In the genomic region with DNA sequence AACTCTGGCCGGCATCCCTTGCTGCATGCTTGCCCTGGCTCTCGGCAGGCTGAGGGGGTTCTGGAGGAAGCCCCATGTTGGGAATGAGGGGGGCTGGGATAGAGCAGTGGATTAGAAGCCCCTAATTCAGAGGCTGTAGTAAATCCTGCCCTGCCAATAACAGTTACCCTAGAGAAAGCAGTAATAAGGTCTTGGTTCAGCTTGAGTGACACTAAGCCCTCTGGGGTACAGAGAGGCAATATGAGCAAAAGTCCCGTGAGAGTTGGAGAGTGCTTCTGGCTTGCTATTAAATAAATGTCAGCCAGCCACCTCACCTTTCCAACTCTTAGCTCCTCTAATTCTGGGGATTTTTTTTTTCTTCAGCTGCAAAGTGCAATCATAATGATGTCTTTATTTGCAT, we compare ENCODE assay signal across 19 mouse cellular contexts. TPM values are rescaled to one million over a fixed set of nuclear protein-coding genes. Genes with fewer than 3 reads are reported as not detected.
DNase-seq lines count a peak whose midpoint lies in the region; ATAC-seq and TF ChIP-seq lines count a peak whose summit lies in the region.
"Had no signal": no experiment of that assay in that cellular context is flagged by ENCODE, and none has a peak within 500 bp of the region (broad histone marks: within the 10 kb centered on the region; RNA-seq: fewer than 3 reads in every experiment).

No protein-coding gene starts in this region.

- H3K4me2 ChIP-seq in forebrain, embryonic 13.5 days, result no peak overlapping the region
- H3K4me2 ChIP-seq in hindbrain, embryonic 15.5 days, result no peak overlapping the region
- no peak overlapping the region for H3K4me2 ChIP-seq in midbrain, postnatal 0 days (ENCODE audit: low read depth, low read length, poor library complexity, severe bottlenecking)
- H3K4me2 ChIP-seq: limb, embryonic 13.5 days had no signal

- H3K36me3 ChIP-seq in kidney, adult 2 months (ENCODE audit: control insufficient read depth, insufficient read depth, low read length), result no peaks in the 10 kb centered on the region
- no peaks in the 10 kb centered on the region for H3K36me3 ChIP-seq in forebrain, embryonic 13.5 days (ENCODE audit: poor library complexity, severe bottlenecking)
- H3K36me3 ChIP-seq in hindbrain, embryonic 15.5 days, result no peaks in the 10 kb centered on the region
- H3K36me3 ChIP-seq in midbrain, postnatal 0 days (ENCODE audit: insufficient read depth, low read length), result no peaks in the 10 kb centered on the region
- H3K36me3 ChIP-seq: limb, embryonic 13.5 days had no signal

- no peaks in the 10 kb centered on the region for H3K27me3 ChIP-seq in kidney, adult 2 months (replicated peaks; ENCODE audit: control insufficient read depth, insufficient read depth, low read length)
- H3K27me3 ChIP-seq in forebrain, embryonic 13.5 days, result no peaks in the 10 kb centered on the region
- H3K27me3 ChIP-seq in hindbrain, embryonic 15.5 days, result no peaks in the 10 kb centered on the region
- H3K27me3 ChIP-seq in midbrain, postnatal 0 days (ENCODE audit: insufficient read depth, low read length), result no peaks in the 10 kb centered on the region

- peak overlapping the region; percentile 41; the same call in 1 of the 2 replicates for H3K9ac ChIP-seq in forebrain, embryonic 13.5 days
- H3K9ac ChIP-seq in hindbrain, embryonic 15.5 days, result no peak overlapping the region
- H3K9ac ChIP-seq in midbrain, postnatal 0 days (replicated peaks; ENCODE audit: low read length, poor library complexity, severe bottlenecking), result 0 out of 2 replicates have a peak overlapping the region, but pooled peaks have one; percentile 13
- H3K9ac ChIP-seq: limb, embryonic 13.5 days had no signal

- TF ChIP-seq CTCF in kidney, adult 2 months (conservative IDR thresholded peaks at IDR 0.05; ENCODE audit: insufficient read depth, insufficient read length, low read depth, low read length), result no peak
- TF ChIP-seq CTCF in midbrain, postnatal 0 days (IDR thresholded peaks at IDR 0.05), result no peak

- no peak for TF ChIP-seq POLR2A in kidney, adult 2 months (IDR thresholded peaks at IDR 0.05; ENCODE audit: low read depth, low read length)

- H3K4me1 ChIP-seq in kidney, adult 2 months (ENCODE audit: control insufficient read depth, insufficient read depth, low read length), result peaks cover under 1% of the 10 kb centered on the region; the same call in 1 of the 2 replicates
- H3K4me1 ChIP-seq in forebrain, embryonic 13.5 days, result peaks cover 56% of the 10 kb centered on the region
- H3K4me1 ChIP-seq in hindbrain, embryonic 15.5 days (replicated peaks), result peaks cover 22% of the 10 kb centered on the region
- H3K4me1 ChIP-seq in midbrain, postnatal 0 days (ENCODE audit: insufficient read depth, low read length), result no peaks in the 10 kb centered on the region

- 59% methylated on average over 3 of the region's 3 CpGs for WGBS in kidney, adult 2 months
- WGBS in forebrain, embryonic 13.5 days, result 11% methylated on average over 3 of the region's 3 CpGs
- 27% methylated on average over 3 of the region's 3 CpGs for WGBS in hindbrain, embryonic 15.5 days
- WGBS in midbrain, postnatal 0 days, result 15% methylated on average over 3 of the region's 3 CpGs

- H3K4me3 ChIP-seq in kidney, adult 2 months (ENCODE audit: insufficient read depth, low read depth, low read length), result no peak overlapping the region
- no peak overlapping the region for H3K4me3 ChIP-seq in forebrain, embryonic 13.5 days
- no peak overlapping the region for H3K4me3 ChIP-seq in hindbrain, embryonic 15.5 days
- no peak overlapping the region for H3K4me3 ChIP-seq in midbrain, postnatal 0 days (ENCODE audit: low read depth, low read length)
- H3K4me3 ChIP-seq: heart, adult 2 months; limb, embryonic 13.5 days had no signal

- ATAC-seq in forebrain, embryonic 13.5 days, result no peak
- no peak for ATAC-seq in hindbrain, embryonic 15.5 days (ENCODE audit: low FRiP score, low read depth)
- ATAC-seq in midbrain, postnatal 0 days (ENCODE audit: low FRiP score), result peak; percentile 36; the same call in 1 of the 2 replicates
- ATAC-seq: Patski had no signal

- H3K27ac ChIP-seq in kidney, adult 2 months (ENCODE audit: insufficient read depth, low read depth, low read length), result 0 out of 2 replicates have a peak overlapping the region, but pooled peaks have one; percentile 27
- H3K27ac ChIP-seq in forebrain, embryonic 13.5 days, result peak overlapping the region; percentile 42
- H3K27ac ChIP-seq in hindbrain, embryonic 15.5 days (replicated peaks), result peak overlapping the region; percentile 55; the same call in 1 of the 2 replicates
- H3K27ac ChIP-seq in midbrain, postnatal 0 days (ENCODE audit: low read depth, low read length), result peak overlapping the region; percentile 43
- H3K27ac ChIP-seq: heart, adult 2 months; limb, embryonic 13.5 days; stomach, postnatal 0 days had no signal

- H3K9me3 ChIP-seq in forebrain, embryonic 13.5 days (replicated peaks), result no peaks in the 10 kb centered on the region
- H3K9me3 ChIP-seq in hindbrain, embryonic 15.5 days, result no peaks in the 10 kb centered on the region
- no peaks in the 10 kb centered on the region for H3K9me3 ChIP-seq in midbrain, postnatal 0 days (ENCODE audit: low read length)
- H3K9me3 ChIP-seq: limb, embryonic 13.5 days had no signal

- DNase-seq in kidney, adult 2 months, result no peak
- DNase-seq in kidney, postnatal 4 days, result no peak
- DNase-seq in midbrain, postnatal 0 days (ENCODE audit: low spot score), result no peak
- DNase-seq in right cerebral cortex, adult 18-20 months, result no peak
- DNase-seq in spleen, adult 18-20 months, result no peak
- DNase-seq in layer of hippocampus, adult 11-12 months (ENCODE audit: low spot score), result no peak
- DNase-seq: cerebellum, adult 2 months; heart, postnatal 14 days; kidney, adult 9 months; layer of hippocampus, postnatal 36 days; lung, adult 18-20 months; lung, postnatal 4 days; thymus, postnatal 4 days had no signal

RNA-seq across cellular contexts. Expression of a gene that starts 14.3 kb away (rescaled TPM):
- 17.0 and 17.1 TPM in 2 replicates for polyA plus RNA-seq in kidney, adult 2 months (2012; rRNA removed)
- polyA plus RNA-seq in forebrain, embryonic 13.5 days (2015; fragmentation: Nextera tagmentation; extraction: Ambion mirVana), result 1.2 and 1.5 TPM in 2 replicates
- polyA plus RNA-seq in hindbrain, embryonic 15.5 days (2015; fragmentation: Nextera tagmentation; extraction: Ambion mirVana), result 2.9 and 3.0 TPM in 2 replicates
- 6.1 and 6.6 TPM in 2 replicates for total RNA-seq in midbrain, postnatal 0 days (2014; rRNA removed)
- polyA plus RNA-seq in midbrain, postnatal 0 days (2015; fragmentation: Nextera tagmentation; extraction: Ambion mirVana), result 3.6 and 3.9 TPM in 2 replicates

RNA-seq across cellular contexts. Expression of a gene that starts 21.0 kb away (rescaled TPM):
- 4.9 and 5.6 TPM in 2 replicates for polyA plus RNA-seq in kidney, adult 2 months (2012; rRNA removed)
- polyA plus RNA-seq in forebrain, embryonic 13.5 days (2015; fragmentation: Nextera tagmentation; extraction: Ambion mirVana), result 5.6 and 6.2 TPM in 2 replicates
- 3.8 and 3.9 TPM in 2 replicates for polyA plus RNA-seq in hindbrain, embryonic 15.5 days (2015; fragmentation: Nextera tagmentation; extraction: Ambion mirVana)
- total RNA-seq in midbrain, postnatal 0 days (2014; rRNA removed), result 11.5 and 16.4 TPM in 2 replicates
- polyA plus RNA-seq in midbrain, postnatal 0 days (2015; fragmentation: Nextera tagmentation; extraction: Ambion mirVana), result 2.2 and 2.6 TPM in 2 replicates

RNA-seq across cellular contexts. Expression of a gene that starts 26.2 kb away (rescaled TPM):
- polyA plus RNA-seq in kidney, adult 2 months (2012; rRNA removed), result 0.06 and 0.11 TPM in 2 replicates
- 1.8 and 3.0 TPM in 2 replicates for polyA plus RNA-seq in forebrain, embryonic 13.5 days (2015; fragmentation: Nextera tagmentation; extraction: Ambion mirVana)
- 4.1 and 4.3 TPM in 2 replicates for polyA plus RNA-seq in hindbrain, embryonic 15.5 days (2015; fragmentation: Nextera tagmentation; extraction: Ambion mirVana)
- 13.9 and 14.1 TPM in 2 replicates for total RNA-seq in midbrain, postnatal 0 days (2014; rRNA removed)
- polyA plus RNA-seq in midbrain, postnatal 0 days (2015; fragmentation: Nextera tagmentation; extraction: Ambion mirVana), result 5.8 and 6.7 TPM in 2 replicates
- total RNA-seq: heart, adult 2 months; heart, postnatal 14 days had no signal

RNA-seq across cellular contexts. Expression of a gene that starts 57.5 kb away (rescaled TPM):
- polyA plus RNA-seq in kidney, adult 2 months (2012; rRNA removed), result 21.5 and 36.4 TPM in 2 replicates
- 17.6 and 17.8 TPM in 2 replicates for polyA plus RNA-seq in forebrain, embryonic 13.5 days (2015; fragmentation: Nextera tagmentation; extraction: Ambion mirVana)
- 74.3 and 75.8 TPM in 2 replicates for polyA plus RNA-seq in hindbrain, embryonic 15.5 days (2015; fragmentation: Nextera tagmentation; extraction: Ambion mirVana)
- total RNA-seq in midbrain, postnatal 0 days (2014; rRNA removed), result 398 and 409 TPM in 2 replicates
- 94.4 and 100 TPM in 2 replicates for polyA plus RNA-seq in midbrain, postnatal 0 days (2015; fragmentation: Nextera tagmentation; extraction: Ambion mirVana)
